Mouse (Mus musculus): ENCODE measurements around the gene Dpf3.

- no peak for TF ChIP-seq CTCF (IDR thresholded peaks at IDR 0.05; ENCODE audit: low read depth)
- TF ChIP-seq EP300 (IDR thresholded peaks at IDR 0.05; ENCODE audit: low read depth) = no peak
Observed at GRCm38 (mm10) chr12:83168310-83168709, 319.2 kb downstream of the Dpf3 start.
